Mouse (Mus musculus): ENCODE measurements around the gene Sla2.
A peak's percentile ranks its signal among the peaks of the same experiment; 100 is the strongest.
"Not testable (repeated sequence)": the region's sequence is repeated elsewhere in the genome, so short reads cannot be mapped to it uniquely, and the experiment has no call there.

Sla2 gene

DNA sequence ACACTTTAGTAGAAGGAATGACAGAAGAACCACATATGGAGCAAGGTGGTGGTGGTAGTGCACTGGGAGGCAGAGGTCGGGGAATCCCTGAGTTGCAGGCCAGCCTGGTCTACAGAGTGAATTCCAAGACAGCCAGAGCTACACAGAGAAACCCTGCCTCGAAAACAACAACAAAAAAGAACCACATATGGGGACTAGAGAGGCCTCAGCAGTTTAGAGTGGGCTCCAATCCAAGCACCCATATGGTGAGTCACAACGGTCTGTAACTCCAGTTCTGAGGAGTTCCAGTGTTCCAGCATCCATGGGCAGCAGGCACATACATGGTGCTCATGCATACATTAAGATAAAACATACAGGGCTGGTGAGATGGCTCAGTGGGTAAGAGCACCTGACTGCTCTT is 22.5 kb downstream of the Sla2 start:
- DNase-seq (ENCODE audit: low spot score): no peak

DNA sequence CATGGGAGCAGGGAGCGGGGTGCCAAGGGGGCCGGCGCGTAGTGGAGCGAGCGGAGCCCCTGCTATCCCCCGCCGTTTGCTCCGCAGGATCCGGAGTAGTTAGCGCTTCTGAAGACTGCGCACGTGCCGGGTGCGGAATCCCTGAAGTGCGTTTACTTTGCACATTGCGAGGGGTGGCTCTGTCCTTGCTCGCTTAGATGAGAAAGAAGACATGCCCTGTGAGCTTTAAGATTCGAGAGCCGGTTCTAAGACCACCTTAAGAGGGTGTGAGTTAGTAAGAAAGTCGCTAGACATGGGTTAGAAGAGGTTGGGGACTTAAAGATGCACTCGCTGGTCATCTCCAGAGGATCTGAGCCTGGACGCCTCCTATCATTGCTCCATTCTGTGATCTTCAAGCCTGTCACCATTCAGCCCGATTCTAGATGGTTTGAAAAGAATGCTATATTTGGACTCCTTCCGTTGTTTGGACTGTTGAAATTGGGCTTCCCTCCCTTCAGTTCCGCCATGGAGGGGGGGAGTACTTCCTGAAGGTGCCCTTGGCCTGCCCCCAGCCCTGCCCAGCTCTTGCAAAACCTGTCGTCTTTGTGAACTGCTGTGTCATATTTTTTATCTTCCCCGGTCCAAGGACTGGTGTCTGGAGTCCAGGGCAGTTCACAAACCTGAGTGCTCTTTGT is 23.4 kb downstream of the Sla2 start:
- DNase-seq (ENCODE audit: low spot score): peak; percentile 58

DNA sequence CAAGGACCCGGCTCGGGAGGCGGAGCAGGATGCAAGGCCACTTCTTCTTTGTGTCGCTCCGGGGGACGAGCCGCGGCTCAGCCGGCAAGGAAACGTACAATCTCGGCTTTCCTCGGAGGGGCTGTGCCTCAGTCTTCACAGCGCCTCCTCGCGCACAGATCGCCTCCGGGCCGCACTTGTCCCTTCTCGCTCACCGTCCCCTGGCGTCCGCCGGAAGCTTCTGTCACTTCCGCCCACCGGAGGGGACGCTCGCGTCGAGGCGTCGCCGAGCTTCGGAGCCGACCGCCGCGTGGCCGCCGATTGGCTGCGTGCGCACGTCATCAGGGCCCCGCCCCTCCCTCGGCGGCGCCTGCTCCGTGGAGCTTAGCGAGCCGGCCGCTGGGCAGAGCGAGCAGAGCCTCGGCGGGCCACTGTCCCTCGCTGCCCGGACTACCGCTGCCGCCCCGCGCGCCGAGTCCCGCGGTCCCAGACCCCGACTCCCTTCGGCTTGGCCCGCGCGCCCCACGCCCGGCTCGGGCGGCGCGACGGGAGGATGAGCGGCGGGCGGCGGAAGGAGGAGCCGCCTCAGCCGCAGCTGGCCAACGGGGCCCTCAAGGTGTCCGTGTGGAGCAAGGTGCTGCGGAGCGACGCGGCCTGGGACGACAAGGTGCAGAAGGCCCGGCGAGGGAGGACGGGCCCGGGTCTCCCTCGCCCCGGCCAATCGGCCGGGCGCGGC is 24.1 kb downstream of the Sla2 start, which contains the start of gene Rab5if:
Rab5if (plus strand) TSS at position 357 of the 715 bp plus-strand sequence.
- DNase-seq (ENCODE audit: low spot score): peak; percentile 98

DNA sequence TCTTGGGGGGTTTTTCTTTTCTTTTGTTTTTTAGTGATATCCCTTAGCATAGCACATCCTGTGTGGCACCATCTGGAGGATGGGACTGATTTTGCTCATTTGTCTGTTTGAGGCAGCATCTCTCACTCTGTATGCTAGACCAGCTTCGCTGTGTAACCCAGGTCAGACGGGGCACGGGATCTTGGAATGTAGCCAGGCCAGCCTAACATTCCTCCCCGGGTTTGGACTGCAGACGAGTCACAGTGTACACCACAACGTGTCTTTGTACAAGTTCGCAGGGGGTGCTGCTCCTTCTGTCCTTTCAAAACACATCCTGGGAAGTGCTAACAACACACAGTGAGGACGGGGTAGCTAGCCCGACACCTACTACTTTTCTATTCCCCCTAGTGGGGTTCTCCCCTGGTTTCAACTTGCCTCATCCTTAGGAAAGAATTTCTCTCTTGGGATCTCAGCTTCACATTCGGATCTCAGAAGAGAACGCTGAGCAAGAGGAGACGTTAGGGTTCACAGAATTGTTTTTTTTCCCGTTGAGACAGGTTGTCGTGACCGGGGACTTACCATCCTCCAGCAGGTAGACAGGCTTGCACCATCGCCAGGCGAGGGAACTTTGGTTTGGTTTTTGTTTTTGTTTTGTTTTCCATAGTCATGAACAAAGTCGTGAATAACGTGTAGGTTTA is 24.8 kb downstream of the Sla2 start:
- peak; percentile 67 for DNase-seq (ENCODE audit: low spot score)

DNA sequence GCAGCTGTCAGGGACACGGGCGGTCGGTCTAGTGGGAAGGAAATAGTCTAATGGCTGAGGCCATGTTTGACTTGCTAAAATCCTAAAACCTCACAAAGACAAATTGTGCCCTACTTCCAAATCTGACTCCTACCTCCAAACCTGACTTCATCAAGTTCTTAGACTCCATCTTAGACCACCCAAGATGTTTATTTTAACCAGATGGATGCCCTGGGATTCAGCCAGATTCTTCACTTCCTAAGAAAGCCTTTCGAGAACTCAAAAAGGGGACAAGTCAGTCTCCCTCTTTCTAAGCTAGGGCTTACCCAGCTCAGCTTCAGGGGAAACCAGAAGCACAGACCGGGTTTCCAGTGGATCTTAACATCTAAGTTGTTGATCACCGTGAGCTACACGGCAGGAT is 28.3 kb downstream of the Sla2 start:
- DNase-seq (ENCODE audit: low spot score): no peak

DNA sequence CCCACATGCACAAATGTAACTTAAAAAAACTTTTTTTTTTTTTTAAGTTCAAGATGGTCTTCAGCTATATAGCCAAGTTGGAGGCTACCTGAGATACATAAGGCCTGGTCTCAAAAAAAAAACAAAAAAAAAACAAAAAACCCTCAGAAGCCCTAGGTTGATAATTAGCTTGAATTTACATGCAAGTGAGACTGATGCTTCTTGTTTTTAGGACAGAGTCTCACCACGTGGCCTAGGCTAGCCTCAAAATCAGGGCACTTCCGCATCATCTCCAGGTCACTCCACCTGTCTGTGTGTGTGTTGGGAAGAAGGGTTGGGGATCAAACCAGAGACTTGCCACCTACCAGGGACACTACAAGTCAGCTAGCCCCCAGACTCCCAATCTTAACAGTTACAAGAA is 29.2 kb downstream of the Sla2 start, which contains the start of gene 4930518I15Rik:
4930518I15Rik (minus strand) TSS at position 112 of the 400 bp plus-strand sequence.
- no peak for DNase-seq (ENCODE audit: low spot score)

DNA sequence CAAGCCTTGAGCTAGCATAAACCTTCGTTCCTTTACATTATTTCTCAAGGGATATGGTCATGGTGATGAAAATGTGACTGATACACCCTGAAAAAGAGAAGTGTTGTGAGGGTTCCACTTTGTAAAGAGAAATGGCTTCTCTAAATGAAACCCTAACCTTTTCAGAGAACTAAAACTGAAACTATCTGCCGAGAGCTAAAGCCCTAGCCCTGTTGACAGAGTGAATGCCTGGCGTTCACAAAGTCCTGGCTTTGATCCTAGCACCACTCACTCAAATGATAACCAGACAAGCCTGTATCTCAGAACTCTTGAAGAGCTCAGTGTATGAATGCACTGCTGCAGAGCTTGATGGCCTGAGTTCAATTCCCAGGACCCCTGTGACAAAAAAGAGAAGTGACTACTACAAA is 29.6 kb downstream of the Sla2 start:
- no peak for DNase-seq (ENCODE audit: low spot score)

DNA sequence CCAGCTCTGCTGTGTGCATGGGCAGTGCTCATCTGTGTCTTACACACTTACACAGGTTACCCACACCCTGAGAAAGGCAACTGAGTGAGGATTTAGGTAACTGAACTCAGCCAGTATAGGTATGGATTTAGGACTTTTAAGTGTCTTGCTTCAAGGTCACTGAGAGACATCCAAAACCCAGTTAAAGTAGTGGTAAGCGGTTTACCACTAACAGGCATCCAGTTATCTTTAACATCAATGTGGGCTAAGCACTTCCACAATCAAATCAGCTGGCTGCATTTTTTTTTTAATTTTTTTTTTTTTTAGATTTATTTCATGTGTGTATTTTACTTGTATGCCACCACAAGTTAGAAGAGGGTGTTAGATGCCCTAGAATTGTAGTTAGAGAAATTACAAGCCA is 30.7 kb downstream of the Sla2 start:
- no peak for DNase-seq (ENCODE audit: low spot score)

DNA sequence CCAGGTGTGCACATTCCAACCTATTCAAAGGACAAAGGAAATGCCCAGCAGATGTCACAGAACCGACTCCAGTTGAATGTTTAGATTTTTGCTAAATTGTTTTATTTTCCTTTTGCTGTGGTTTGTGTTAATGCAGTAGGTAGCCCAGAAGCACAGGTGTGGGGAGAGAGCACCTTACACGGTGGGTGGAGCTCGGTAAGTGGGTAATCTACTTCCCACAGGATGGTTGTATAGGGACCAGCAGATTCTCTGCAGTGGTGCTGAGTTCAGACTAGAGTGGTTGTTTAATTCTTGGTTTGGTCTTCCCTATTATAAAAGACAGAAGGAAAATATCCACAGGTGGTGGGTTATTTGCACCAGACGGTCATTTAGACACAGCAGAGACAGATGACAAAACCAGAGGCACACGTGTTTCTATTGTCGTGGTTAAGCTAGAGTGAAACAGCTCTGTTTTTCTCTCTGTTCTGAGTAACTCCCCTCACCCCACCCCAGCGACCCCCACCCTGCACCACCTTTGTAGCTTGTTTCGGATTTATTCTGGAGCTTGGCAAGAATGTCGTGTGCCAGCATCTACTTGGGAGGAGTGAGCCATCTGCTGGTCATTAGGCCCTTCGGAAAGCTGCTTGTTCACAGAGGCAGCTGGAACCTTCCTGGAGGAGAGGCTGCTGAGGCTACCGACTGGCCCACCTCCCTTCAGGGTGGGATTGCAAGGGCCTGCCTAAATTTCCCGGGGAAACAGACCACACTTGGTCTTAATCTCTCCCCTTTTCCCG is 32.8 kb downstream of the Sla2 start:
- DNase-seq (ENCODE audit: low spot score): peak; percentile 52

DNA sequence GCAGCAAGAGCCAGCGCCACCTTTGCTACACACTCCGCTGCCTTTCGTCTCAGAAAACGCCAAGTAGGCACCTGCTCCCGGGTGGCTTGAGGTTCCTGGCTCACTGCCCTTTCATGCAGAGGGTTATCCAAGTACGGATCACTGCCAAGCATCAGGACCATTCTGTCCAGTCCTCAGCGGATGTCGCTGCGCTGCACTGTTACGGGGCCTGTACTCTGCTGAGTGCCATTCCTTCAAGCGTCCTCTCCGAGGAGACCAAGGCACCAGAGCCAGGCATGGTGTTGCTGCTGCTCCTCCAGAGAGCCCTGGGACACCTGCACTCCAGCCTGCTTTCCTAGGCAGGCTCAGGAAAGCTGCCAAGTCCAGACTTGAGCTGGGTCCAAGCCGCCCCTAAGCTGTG is 33.4 kb downstream of the Sla2 start:
- not testable (repeated sequence) for DNase-seq (ENCODE audit: low spot score)

DNA sequence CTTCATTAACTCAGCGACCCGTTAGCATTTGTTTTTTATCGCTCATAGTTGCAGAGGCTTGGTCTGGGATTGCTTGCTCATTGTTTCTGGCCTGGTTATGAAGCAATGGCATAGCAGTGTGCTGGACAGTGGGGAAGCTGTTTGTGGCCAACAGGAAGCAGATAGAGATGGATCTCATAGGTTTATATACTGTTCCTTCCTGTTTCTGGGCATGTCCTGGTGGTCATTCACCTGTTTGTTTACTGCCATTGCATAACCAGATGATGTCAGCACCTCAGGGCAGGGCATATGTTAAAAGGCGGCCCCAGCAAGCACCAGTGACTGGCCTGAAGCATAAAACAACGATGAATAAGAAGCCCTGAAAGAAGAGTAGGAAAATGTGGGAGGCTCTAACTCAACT is 36.5 kb downstream of the Sla2 start:
- DNase-seq (ENCODE audit: low spot score): no peak

DNA sequence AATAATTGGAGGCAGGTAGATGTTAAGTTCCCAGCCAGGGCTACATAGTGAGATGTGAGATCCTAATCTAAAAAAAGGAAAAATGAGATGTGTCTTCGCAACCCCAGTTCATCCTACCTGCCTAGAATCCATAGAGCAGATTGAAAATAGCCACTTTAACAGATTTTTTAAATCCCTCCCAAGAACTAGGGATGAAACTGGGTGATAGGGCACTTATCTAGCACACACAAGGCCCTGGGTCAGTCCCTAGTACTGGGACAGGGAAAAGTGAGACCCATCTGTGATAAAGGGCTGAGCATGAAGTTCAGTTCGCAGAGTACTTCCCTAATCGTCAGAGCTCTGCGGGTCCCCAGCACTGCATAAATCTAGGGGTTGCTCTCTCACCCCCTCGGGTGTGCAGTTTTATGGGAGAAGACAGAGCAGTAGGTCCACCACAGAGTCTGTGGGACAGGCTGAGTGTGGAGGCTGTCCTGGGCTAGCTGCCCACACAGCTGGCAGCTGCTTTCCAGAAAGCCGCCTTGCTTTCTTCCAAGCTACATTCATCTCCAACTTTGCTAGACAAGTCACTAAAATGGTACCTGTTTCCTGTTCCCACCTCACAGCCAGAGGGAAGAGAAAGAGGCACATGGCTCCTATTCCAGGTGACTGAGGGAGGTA is 38.3 kb downstream of the Sla2 start:
- no peak for DNase-seq (ENCODE audit: low spot score)

DNA sequence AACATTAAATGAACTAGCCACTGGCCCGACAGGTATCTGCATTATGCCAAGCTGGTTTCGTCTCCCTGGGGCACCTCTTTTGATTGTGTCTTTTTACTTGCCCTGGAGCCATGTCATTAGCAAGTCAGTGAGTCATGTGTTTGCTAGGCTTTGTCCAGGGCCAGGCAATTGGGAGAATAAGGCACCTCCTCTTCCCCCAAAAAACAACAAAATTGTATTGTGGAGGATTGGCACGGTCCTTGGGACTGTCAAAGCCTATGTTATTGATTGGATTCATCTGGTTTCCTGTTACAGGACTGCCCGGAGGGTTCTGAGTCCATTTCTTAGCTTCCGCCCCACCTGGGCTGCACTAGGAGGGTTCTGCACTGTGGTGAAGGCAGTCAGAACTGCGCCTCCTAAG is 39.3 kb downstream of the Sla2 start:
- no peak for DNase-seq (ENCODE audit: low spot score)

DNA sequence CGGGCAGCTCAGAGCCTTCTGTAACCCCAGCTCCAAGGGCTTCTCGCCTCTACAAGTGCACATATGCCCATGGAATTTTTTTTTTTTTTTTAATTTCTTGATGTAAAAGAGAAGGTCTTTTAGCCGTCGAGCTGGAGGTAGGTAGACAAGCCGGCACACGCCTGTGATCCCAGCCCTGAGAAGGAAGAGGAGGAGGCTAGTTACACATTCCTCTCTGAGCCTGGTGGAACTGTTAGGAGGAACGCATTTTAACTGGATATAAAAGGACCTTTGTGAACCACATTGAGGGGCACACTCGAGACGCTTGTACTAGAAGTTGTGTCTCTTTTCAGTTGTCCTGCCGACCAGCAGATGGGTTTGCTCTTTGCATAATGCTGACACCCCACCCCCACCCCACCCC is 42.3 kb downstream of the Sla2 start:
- no peak for DNase-seq (ENCODE audit: low spot score)

DNA sequence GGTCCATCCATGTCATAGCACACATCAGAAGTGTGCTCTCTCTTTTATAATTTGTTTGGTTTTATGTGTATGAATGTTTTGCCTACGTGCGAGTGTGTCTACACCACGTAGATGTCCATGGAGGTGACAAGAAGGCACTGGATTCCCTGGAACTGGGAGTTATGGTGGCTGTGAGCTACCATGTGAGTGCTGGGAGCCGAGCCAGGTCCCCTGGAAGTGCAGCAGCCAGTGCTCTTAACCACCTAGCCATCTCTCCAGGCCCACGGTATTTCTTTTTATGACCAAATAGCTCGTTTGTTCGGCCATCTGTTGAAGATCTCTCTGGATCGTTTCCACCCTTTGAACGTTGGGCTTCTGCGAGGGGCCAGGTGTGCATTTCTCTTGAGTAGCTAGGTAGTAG is 43.7 kb downstream of the Sla2 start:
- no peak for DNase-seq (ENCODE audit: low spot score)

DNA sequence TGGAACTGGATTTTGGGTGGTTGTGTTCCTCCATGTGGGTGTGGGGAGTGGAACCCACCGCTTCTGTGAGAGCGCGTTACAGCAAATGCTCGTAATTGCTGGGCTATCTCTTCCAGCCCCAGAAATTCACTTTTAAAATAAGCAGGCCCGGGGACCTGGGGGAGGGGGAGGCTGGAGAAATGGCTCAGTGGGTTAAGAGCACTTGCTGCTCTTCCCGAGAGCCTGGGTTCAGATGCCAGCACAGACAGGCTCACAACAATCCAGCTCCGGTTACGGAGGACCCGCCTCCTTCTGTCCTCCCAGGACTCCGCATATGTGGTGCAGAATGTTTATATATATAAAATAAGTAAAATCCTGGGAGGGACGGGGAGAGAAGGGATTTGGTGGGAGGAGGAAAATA is 44.3 kb downstream of the Sla2 start:
- DNase-seq (ENCODE audit: low spot score): no peak

DNA sequence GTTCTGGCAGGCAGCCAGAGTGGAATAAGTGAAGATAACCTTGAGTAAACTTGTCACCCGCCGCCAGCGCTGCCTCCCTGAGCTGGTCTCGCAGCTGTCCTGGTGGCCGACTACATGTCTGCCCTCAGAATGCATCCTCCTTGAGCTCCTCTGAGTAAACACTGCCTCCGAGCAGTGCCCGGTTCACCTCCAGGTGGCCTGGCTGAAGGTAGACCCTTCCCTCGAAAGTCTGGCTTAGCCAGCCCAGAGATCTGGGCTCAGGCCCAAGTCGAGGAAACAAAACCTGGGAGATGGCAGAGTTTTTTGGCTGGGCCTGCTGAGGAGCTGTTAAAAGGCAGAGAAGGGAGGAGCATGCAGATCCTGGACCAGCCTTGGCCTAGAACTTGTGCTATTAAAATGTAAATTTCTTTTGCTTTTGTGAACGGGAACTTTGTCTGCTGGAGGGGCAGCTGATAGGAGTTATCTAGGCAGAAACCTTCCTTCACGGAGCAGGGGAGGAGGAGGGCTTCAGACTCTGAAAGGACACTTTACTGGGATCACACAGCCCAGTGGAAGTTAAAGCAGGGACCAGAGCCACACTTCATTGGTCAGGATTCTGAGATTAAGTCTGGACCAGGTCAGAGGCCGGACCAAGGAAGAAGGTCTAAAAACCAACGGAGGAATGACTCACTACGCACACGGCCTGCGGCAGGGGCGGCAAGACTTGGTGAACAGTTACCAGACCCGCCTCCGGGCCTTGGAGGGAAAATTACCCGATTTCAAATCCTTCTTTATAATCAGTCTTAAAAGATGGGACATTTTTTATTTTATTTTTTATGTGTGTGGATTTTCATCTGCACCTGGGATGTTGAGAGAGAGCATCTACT is 44.9 kb downstream of the Sla2 start:
- peak; percentile 84 for DNase-seq (ENCODE audit: low spot score)

DNA sequence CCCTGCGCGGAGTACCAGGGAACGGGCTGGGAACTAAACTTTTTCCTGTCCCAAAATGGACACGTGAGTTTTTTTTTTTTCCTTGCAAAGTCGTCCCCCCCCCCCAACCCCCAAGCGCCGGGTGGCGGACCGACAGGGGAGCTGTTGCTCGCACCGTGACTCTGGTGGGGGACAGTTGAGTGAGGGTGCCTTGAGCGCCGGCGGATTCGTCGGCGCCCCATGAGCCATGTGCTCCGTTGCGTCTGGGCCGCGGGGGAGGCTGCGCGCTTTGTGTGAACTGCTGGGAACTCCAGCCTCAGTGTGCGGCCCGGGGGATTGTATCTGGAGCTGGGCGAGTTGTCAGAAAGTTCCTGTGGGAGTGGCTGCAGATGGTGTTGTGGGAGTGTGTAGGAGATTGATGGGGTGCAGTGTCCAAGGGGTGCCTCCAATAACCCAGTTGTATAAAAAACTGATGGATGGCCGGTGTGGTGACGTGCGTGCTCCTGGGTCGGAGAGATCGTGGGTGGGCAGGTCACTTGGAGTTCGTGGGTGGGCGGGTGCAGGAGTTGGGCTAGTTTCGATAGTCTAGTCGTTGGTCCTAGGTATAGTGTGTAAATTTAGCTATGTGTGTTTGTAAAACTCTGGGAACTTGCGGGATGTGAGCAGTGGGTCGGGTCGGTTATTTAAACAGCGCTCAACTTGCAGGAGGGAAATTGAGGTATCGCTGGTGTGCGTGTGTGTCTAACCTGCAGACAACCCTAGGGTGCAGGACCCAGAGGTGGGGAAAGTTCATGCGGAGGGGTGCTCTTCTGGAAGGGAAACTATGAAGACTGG is 45.8 kb downstream of the Sla2 start:
- DNase-seq (ENCODE audit: low spot score): peak; percentile 86

DNA sequence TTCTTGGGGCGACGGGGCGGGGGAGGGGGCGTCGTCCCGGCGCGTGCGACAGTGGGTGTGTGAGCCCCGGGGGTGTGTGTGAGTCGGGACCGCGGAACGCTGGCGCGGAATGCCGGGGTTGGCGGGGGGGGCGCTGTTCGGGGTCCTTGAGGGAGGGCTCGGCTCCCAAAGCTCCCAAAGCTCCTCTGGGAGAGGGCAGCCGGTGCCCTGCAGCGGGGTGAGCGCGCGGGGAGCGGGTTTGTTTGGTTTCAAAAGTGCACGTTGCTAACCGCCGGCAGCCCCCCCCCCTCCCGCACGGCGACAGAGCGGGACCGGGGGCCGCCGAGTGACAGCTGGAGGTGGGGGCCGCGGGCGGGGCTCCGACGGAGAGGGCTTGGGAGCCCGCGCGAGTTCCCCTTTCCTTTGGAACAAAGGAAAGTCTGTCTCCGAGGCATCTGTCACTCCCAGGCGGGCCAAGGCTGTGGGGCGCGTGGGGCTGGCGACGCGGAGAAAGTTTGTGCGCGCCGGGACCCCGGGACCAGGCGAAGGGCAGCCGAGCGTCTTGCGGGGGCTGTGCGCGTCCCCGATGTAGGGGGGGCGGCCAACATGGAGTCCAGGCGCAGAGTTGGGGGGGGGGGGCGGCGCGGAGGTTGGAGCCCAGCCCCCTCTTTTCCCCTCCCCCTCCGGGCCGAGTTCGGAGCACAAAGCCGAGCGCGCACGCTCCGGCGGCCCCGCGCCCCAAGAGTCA is 46.5 kb downstream of the Sla2 start:
- DNase-seq (ENCODE audit: low spot score): peak; percentile 79

Measured in testis, postnatal 10 days (tissue).